Mouse (Mus musculus): ENCODE results near the gene Prkar2b. TPM values are rescaled to one million over a fixed set of nuclear protein-coding genes. Genes with fewer than 3 reads are reported as not detected.

The Prkar2b gene
- polyA plus RNA-seq, 1 experiment, result 10.7 TPM

- TF ChIP-seq TAL1 (IDR thresholded peaks at IDR 0.05; ENCODE audit: low read length) (no peak), GATA1 (IDR thresholded peaks at IDR 0.05; ENCODE audit: low read length) (no peak)
These were observed 111.8 kb downstream of the Prkar2b start for GRCm38 (mm10) chr12:31949193-31949741.

GRCm38 (mm10) chr12:31948101-31949000, 112.7 kb downstream of the Prkar2b start:
- Histone ChIP-seq H3K36me3 (ENCODE audit: control insufficient read depth) (peaks cover 16% of the 10 kb centered on the region), H3K4me1 (ENCODE audit: control insufficient read depth) (peaks cover 55% of the 10 kb centered on the region), H3K9me3 (ENCODE audit: control insufficient read depth, low read length) (no peaks in the 10 kb centered on the region), H3K27me3 (ENCODE audit: control insufficient read depth) (no peaks in the 10 kb centered on the region), H3K4me3 (replicated peaks) (peak overlapping the region; percentile 92)
- TF ChIP-seq GATA1 (IDR thresholded peaks at IDR 0.05; ENCODE audit: low read length), result no peak
- no peak for TF ChIP-seq TAL1 (IDR thresholded peaks at IDR 0.05; ENCODE audit: low read length)

More at GRCm38 (mm10) chr12:31949193-31949741, 111.8 kb downstream of the Prkar2b start:
- Histone ChIP-seq H3K4me1 (ENCODE audit: control insufficient read depth) (peaks cover 46% of the 10 kb centered on the region), H3K9me3 (ENCODE audit: control insufficient read depth, low read length) (no peaks in the 10 kb centered on the region), H3K27me3 (ENCODE audit: control insufficient read depth) (no peaks in the 10 kb centered on the region), H3K36me3 (ENCODE audit: control insufficient read depth) (peaks cover 10% of the 10 kb centered on the region), H3K4me3 (replicated peaks) (peak overlapping the region; percentile 92)

GRCm38 (mm10) chr12:31947476-31947875, 113.6 kb downstream of the Prkar2b start:
- H3K36me3 ChIP-seq (ENCODE audit: control insufficient read depth), result peaks cover 25% of the 10 kb centered on the region
- H3K9me3 ChIP-seq (ENCODE audit: control insufficient read depth, low read length), result no peaks in the 10 kb centered on the region
- H3K4me1 ChIP-seq (ENCODE audit: control insufficient read depth), result peaks cover 64% of the 10 kb centered on the region
- TF ChIP-seq TAL1 (IDR thresholded peaks at IDR 0.05; ENCODE audit: low read length) (no peak), GATA1 (IDR thresholded peaks at IDR 0.05; ENCODE audit: low read length) (no peak)
- no peak overlapping the region for H3K4me3 ChIP-seq (replicated peaks)
- H3K27me3 ChIP-seq (ENCODE audit: control insufficient read depth), result no peaks in the 10 kb centered on the region

- no peak for TF ChIP-seq GATA1 (IDR thresholded peaks at IDR 0.05; ENCODE audit: low read length)
- no peak for TF ChIP-seq TAL1 (IDR thresholded peaks at IDR 0.05; ENCODE audit: low read length)
- peaks cover 53% of the 10 kb centered on the region for H3K36me3 ChIP-seq (ENCODE audit: control insufficient read depth)
- H3K4me3 ChIP-seq (replicated peaks), result no peak overlapping the region
- no peaks in the 10 kb centered on the region for H3K9me3 ChIP-seq (ENCODE audit: control insufficient read depth, low read length)
- H3K4me1 ChIP-seq (ENCODE audit: control insufficient read depth), result peaks cover 54% of the 10 kb centered on the region
- no peaks in the 10 kb centered on the region for H3K27me3 ChIP-seq (ENCODE audit: control insufficient read depth)
These were observed 116.7 kb downstream of the Prkar2b start for GRCm38 (mm10) chr12:31944405-31944804.

- Histone ChIP-seq H3K4me3 (replicated peaks) (no peak overlapping the region), H3K27me3 (ENCODE audit: control insufficient read depth) (no peaks in the 10 kb centered on the region), H3K4me1 (ENCODE audit: control insufficient read depth) (peaks cover 51% of the 10 kb centered on the region), H3K36me3 (ENCODE audit: control insufficient read depth) (peaks cover 66% of the 10 kb centered on the region), H3K9me3 (ENCODE audit: control insufficient read depth, low read length) (no peaks in the 10 kb centered on the region)
- TF ChIP-seq TAL1 (IDR thresholded peaks at IDR 0.05; ENCODE audit: low read length), result no peak
- TF ChIP-seq GATA1 (IDR thresholded peaks at IDR 0.05; ENCODE audit: low read length), result 0 out of 2 replicates have a peak, but pooled peaks have one; percentile 40
These were observed 118.0 kb downstream of the Prkar2b start for GRCm38 (mm10) chr12:31943020-31943654.

GRCm38 (mm10) chr12:31939026-31939425, 122.1 kb downstream of the Prkar2b start:
- peaks cover 97% of the 10 kb centered on the region for H3K36me3 ChIP-seq (ENCODE audit: control insufficient read depth)
- H3K9me3 ChIP-seq (ENCODE audit: control insufficient read depth, low read length), result no peaks in the 10 kb centered on the region
- H3K4me1 ChIP-seq (ENCODE audit: control insufficient read depth), result peaks cover 26% of the 10 kb centered on the region
- no peaks in the 10 kb centered on the region for H3K27me3 ChIP-seq (ENCODE audit: control insufficient read depth)
- H3K4me3 ChIP-seq (replicated peaks), result no peak overlapping the region
- TF ChIP-seq GATA1 (IDR thresholded peaks at IDR 0.05; ENCODE audit: low read length) (no peak), TAL1 (IDR thresholded peaks at IDR 0.05; ENCODE audit: low read length) (no peak)

GRCm38 (mm10) chr12:31938391-31938997, 122.6 kb downstream of the Prkar2b start:
- Histone ChIP-seq H3K27me3 (ENCODE audit: control insufficient read depth) (no peaks in the 10 kb centered on the region), H3K4me1 (ENCODE audit: control insufficient read depth) (peaks cover 21% of the 10 kb centered on the region), H3K4me3 (replicated peaks) (no peak overlapping the region), H3K36me3 (ENCODE audit: control insufficient read depth) (peaks cover 97% of the 10 kb centered on the region), H3K9me3 (ENCODE audit: control insufficient read depth, low read length) (no peaks in the 10 kb centered on the region)
- TF ChIP-seq TAL1 (IDR thresholded peaks at IDR 0.05; ENCODE audit: low read length) (no peak), GATA1 (IDR thresholded peaks at IDR 0.05; ENCODE audit: low read length) (no peak)

- peaks cover 97% of the 10 kb centered on the region for H3K36me3 ChIP-seq (ENCODE audit: control insufficient read depth)
- H3K27me3 ChIP-seq (ENCODE audit: control insufficient read depth), result no peaks in the 10 kb centered on the region
- peaks cover 12% of the 10 kb centered on the region for H3K4me1 ChIP-seq (ENCODE audit: control insufficient read depth)
- no peak overlapping the region for H3K4me3 ChIP-seq (replicated peaks)
- TF ChIP-seq TAL1 (IDR thresholded peaks at IDR 0.05; ENCODE audit: low read length) (no peak), GATA1 (IDR thresholded peaks at IDR 0.05; ENCODE audit: low read length) (no peak)
- no peaks in the 10 kb centered on the region for H3K9me3 ChIP-seq (ENCODE audit: control insufficient read depth, low read length)
These were observed 123.5 kb downstream of the Prkar2b start for GRCm38 (mm10) chr12:31937613-31938012.

Data from erythroblast, embryonic 14.5 days (primary cell).